Mouse (Mus musculus) small intestine, adult 2 months (tissue): ENCODE results near the gene Fbxl2.

Source experiments
- CTCF ChIP-seq: fragments of 200-500 bp; IDR thresholded peaks from 2 replicates; pipeline ENCODE4 v1.5.1; 2012; ENCODE audit warnings: low read depth, mild to moderate bottlenecking, control low read depth, inconsistent platforms, low read length, moderate library complexity, mixed read lengths; ENCODE audit not compliant: insufficient replicate concordance, insufficient read length; ENCODE audit errors: extremely low read depth
- POLR2A ChIP-seq: fragments of 200-500 bp; IDR thresholded peaks from 2 replicates; pipeline ENCODE4 v1.6.1; 2012; ENCODE audit warnings: low read depth, mild to moderate bottlenecking, control low read depth, inconsistent platforms, low read length, moderate library complexity

GRCm38 (mm10) chr9:113979356-113979755 is 66.6 kb downstream of the Fbxl2 start:
- TF ChIP-seq POLR2A, result no peak
- TF ChIP-seq CTCF, result no peak
